Mouse (Mus musculus): Measurements from ENCODE around the gene Tmem189. TPM values are rescaled to one million over a fixed set of nuclear protein-coding genes. Genes with fewer than 3 reads are reported as not detected.

The Tmem189 gene
- polyA plus RNA-seq, 1 experiment from 2014 or later = 13.7 TPM

GRCm38 (mm10) chr2:167721159-167721882 is 31.7 kb upstream of the Tmem189 start:
- Histone ChIP-seq H3K9ac (ENCODE audit: low read depth, low read length) (no peak overlapping the region), H3K4me3 (ENCODE audit: low read depth, low read length) (no peak overlapping the region), H3K27ac (ENCODE audit: low read length) (no peak overlapping the region), H3K9me3 (replicated peaks; ENCODE audit: control insufficient read depth, low read length) (no peaks in the 10 kb centered on the region), H3K36me3 (ENCODE audit: control insufficient read depth, insufficient read depth) (no peaks in the 10 kb centered on the region), H3K4me2 (ENCODE audit: low read depth, low read length) (no peak overlapping the region), H3K4me1 (ENCODE audit: control insufficient read depth, low read depth, low read length) (no peaks in the 10 kb centered on the region), H3K27me3 (ENCODE audit: control insufficient read depth, insufficient read depth, low read depth, low read length) (no peaks in the 10 kb centered on the region)
- ATAC-seq (ENCODE audit: low read depth) = no peak
- 51% methylated on average over 11 of the region's 11 CpGs for whole genome bisulfite sequencing (ENCODE audit: insufficient replicate concordance)

- no peaks in the 10 kb centered on the region for H3K4me1 ChIP-seq (ENCODE audit: control insufficient read depth, low read depth, low read length)
- no peak overlapping the region for H3K27ac ChIP-seq (ENCODE audit: low read length)
- no peaks in the 10 kb centered on the region for H3K27me3 ChIP-seq (ENCODE audit: control insufficient read depth, insufficient read depth, low read depth, low read length)
- ATAC-seq (ENCODE audit: low read depth) = peak; percentile 20; the same call in 1 of the 2 replicates
- no peak overlapping the region for H3K9ac ChIP-seq (ENCODE audit: low read depth, low read length)
- no peak overlapping the region for H3K4me3 ChIP-seq (ENCODE audit: low read depth, low read length)
- H3K9me3 ChIP-seq (replicated peaks; ENCODE audit: control insufficient read depth, low read length) = no peaks in the 10 kb centered on the region
- H3K4me2 ChIP-seq (ENCODE audit: low read depth, low read length) = no peak overlapping the region
- no peaks in the 10 kb centered on the region for H3K36me3 ChIP-seq (ENCODE audit: control insufficient read depth, insufficient read depth)
- WGBS (ENCODE audit: insufficient replicate concordance) = 47% methylated on average over 4 of the region's 4 CpGs
Measured at GRCm38 (mm10) chr2:167719520-167719919, 29.9 kb upstream of the Tmem189 start.

- Histone ChIP-seq H3K4me3 (ENCODE audit: low read depth, low read length) (no peak overlapping the region), H3K36me3 (ENCODE audit: control insufficient read depth, insufficient read depth) (no peaks in the 10 kb centered on the region), H3K9ac (ENCODE audit: low read depth, low read length) (no peak overlapping the region), H3K9me3 (replicated peaks; ENCODE audit: control insufficient read depth, low read length) (no peaks in the 10 kb centered on the region), H3K27ac (ENCODE audit: low read length) (no peak overlapping the region), H3K4me2 (ENCODE audit: low read depth, low read length) (no peak overlapping the region), H3K27me3 (ENCODE audit: control insufficient read depth, insufficient read depth, low read depth, low read length) (no peaks in the 10 kb centered on the region), H3K4me1 (ENCODE audit: control insufficient read depth, low read depth, low read length) (peaks cover 2% of the 10 kb centered on the region; the same call in 1 of the 2 replicates)
- WGBS (ENCODE audit: insufficient replicate concordance) = 15% methylated on average over 1 of the region's 1 CpGs
- ATAC-seq (ENCODE audit: low read depth) = no peak
Measured at GRCm38 (mm10) chr2:167717208-167717607, 27.6 kb upstream of the Tmem189 start.

GRCm38 (mm10) chr2:167715008-167715407 is 25.4 kb upstream of the Tmem189 start:
- Histone ChIP-seq H3K4me2 (ENCODE audit: low read depth, low read length) (no peak overlapping the region), H3K36me3 (ENCODE audit: control insufficient read depth, insufficient read depth) (no peaks in the 10 kb centered on the region), H3K9ac (ENCODE audit: low read depth, low read length) (no peak overlapping the region), H3K27me3 (ENCODE audit: control insufficient read depth, insufficient read depth, low read depth, low read length) (no peaks in the 10 kb centered on the region), H3K4me1 (ENCODE audit: control insufficient read depth, low read depth, low read length) (peaks cover 8% of the 10 kb centered on the region; the same call in 1 of the 2 replicates), H3K4me3 (ENCODE audit: low read depth, low read length) (no peak overlapping the region), H3K27ac (ENCODE audit: low read length) (peak overlapping the region; percentile 9; the same call in 1 of the 2 replicates), H3K9me3 (replicated peaks; ENCODE audit: control insufficient read depth, low read length) (no peaks in the 10 kb centered on the region)
- WGBS (ENCODE audit: insufficient replicate concordance) = 41% methylated on average over 6 of the region's 6 CpGs
- no peak for ATAC-seq (ENCODE audit: low read depth)

- no peak for ATAC-seq (ENCODE audit: low read depth)
- WGBS (ENCODE audit: insufficient replicate concordance) = 74% methylated on average over 6 of the region's 6 CpGs
- H3K4me3 ChIP-seq (ENCODE audit: low read depth, low read length) = no peak overlapping the region
- H3K4me1 ChIP-seq (ENCODE audit: control insufficient read depth, low read depth, low read length) = peaks cover 8% of the 10 kb centered on the region; the same call in 1 of the 2 replicates
- no peaks in the 10 kb centered on the region for H3K9me3 ChIP-seq (replicated peaks; ENCODE audit: control insufficient read depth, low read length)
- no peaks in the 10 kb centered on the region for H3K36me3 ChIP-seq (ENCODE audit: control insufficient read depth, insufficient read depth)
- no peaks in the 10 kb centered on the region for H3K27me3 ChIP-seq (ENCODE audit: control insufficient read depth, insufficient read depth, low read depth, low read length)
- no peak overlapping the region for H3K27ac ChIP-seq (ENCODE audit: low read length)
- no peak overlapping the region for H3K9ac ChIP-seq (ENCODE audit: low read depth, low read length)
- H3K4me2 ChIP-seq (ENCODE audit: low read depth, low read length) = no peak overlapping the region
Measured at GRCm38 (mm10) chr2:167714298-167714697, 24.7 kb upstream of the Tmem189 start.

- H3K27me3 ChIP-seq (ENCODE audit: control insufficient read depth, insufficient read depth, low read depth, low read length) = no peaks in the 10 kb centered on the region
- no peak overlapping the region for H3K4me2 ChIP-seq (ENCODE audit: low read depth, low read length)
- ATAC-seq (ENCODE audit: low read depth) = no peak
- H3K9me3 ChIP-seq (replicated peaks; ENCODE audit: control insufficient read depth, low read length) = no peaks in the 10 kb centered on the region
- H3K9ac ChIP-seq (ENCODE audit: low read depth, low read length) = no peak overlapping the region
- no peaks in the 10 kb centered on the region for H3K36me3 ChIP-seq (ENCODE audit: control insufficient read depth, insufficient read depth)
- peaks cover 8% of the 10 kb centered on the region; the same call in 1 of the 2 replicates for H3K4me1 ChIP-seq (ENCODE audit: control insufficient read depth, low read depth, low read length)
- no peak overlapping the region for H3K27ac ChIP-seq (ENCODE audit: low read length)
- H3K4me3 ChIP-seq (ENCODE audit: low read depth, low read length) = no peak overlapping the region
- 41% methylated on average over 19 of the region's 23 CpGs for WGBS (ENCODE audit: insufficient replicate concordance)
Measured at GRCm38 (mm10) chr2:167712872-167713821, 23.5 kb upstream of the Tmem189 start.

- no peaks in the 10 kb centered on the region for H3K36me3 ChIP-seq (ENCODE audit: control insufficient read depth, insufficient read depth)
- H3K4me1 ChIP-seq (ENCODE audit: control insufficient read depth, low read depth, low read length) = peaks cover 8% of the 10 kb centered on the region; the same call in 1 of the 2 replicates
- ATAC-seq (ENCODE audit: low read depth) = peak; percentile 58
- H3K9me3 ChIP-seq (replicated peaks; ENCODE audit: control insufficient read depth, low read length) = no peaks in the 10 kb centered on the region
- no peak overlapping the region for H3K4me3 ChIP-seq (ENCODE audit: low read depth, low read length)
- H3K4me2 ChIP-seq (ENCODE audit: low read depth, low read length) = no peak overlapping the region
- no peak overlapping the region for H3K9ac ChIP-seq (ENCODE audit: low read depth, low read length)
- peak overlapping the region; percentile 26; the same call in 1 of the 2 replicates for H3K27ac ChIP-seq (ENCODE audit: low read length)
- 28% methylated on average over 6 of the region's 6 CpGs for WGBS (ENCODE audit: insufficient replicate concordance)
- no peaks in the 10 kb centered on the region for H3K27me3 ChIP-seq (ENCODE audit: control insufficient read depth, insufficient read depth, low read depth, low read length)
Measured at GRCm38 (mm10) chr2:167710574-167710973, 21.0 kb upstream of the Tmem189 start.

GRCm38 (mm10) chr2:167709969-167710368 is 20.3 kb upstream of the Tmem189 start:
- Histone ChIP-seq H3K27ac (ENCODE audit: low read length) (peak overlapping the region; percentile 26; the same call in 1 of the 2 replicates), H3K9ac (ENCODE audit: low read depth, low read length) (no peak overlapping the region), H3K9me3 (replicated peaks; ENCODE audit: control insufficient read depth, low read length) (no peaks in the 10 kb centered on the region), H3K4me2 (ENCODE audit: low read depth, low read length) (no peak overlapping the region), H3K27me3 (ENCODE audit: control insufficient read depth, insufficient read depth, low read depth, low read length) (no peaks in the 10 kb centered on the region), H3K36me3 (ENCODE audit: control insufficient read depth, insufficient read depth) (no peaks in the 10 kb centered on the region), H3K4me3 (ENCODE audit: low read depth, low read length) (no peak overlapping the region), H3K4me1 (ENCODE audit: control insufficient read depth, low read depth, low read length) (peaks cover 8% of the 10 kb centered on the region; the same call in 1 of the 2 replicates)
- ATAC-seq (ENCODE audit: low read depth) = peak; percentile 26; the same call in 1 of the 2 replicates
- 34% methylated on average over 6 of the region's 6 CpGs for WGBS (ENCODE audit: insufficient replicate concordance)
